Mouse (Mus musculus) A20 (cell line): ENCODE data around the gene Ccser1.
"Not testable (repeated sequence)": the region's sequence is repeated elsewhere in the genome, so short reads cannot be mapped to it uniquely, and the experiment has no call there.

Source experiments
- DNase-seq: peaks from one replicate; pipeline ENCODE4 v3.0.0-alpha.2; 2011; ENCODE audit warnings: low read depth, low spot score

Gene Ccser1

GRCm38 (mm10) chr6:61223563-61223962, 43.4 kb downstream of the Ccser1 start:
- DNase-seq = no peak

- DNase-seq = no peak
Measured at GRCm38 (mm10) chr6:61225302-61225701, 45.2 kb downstream of the Ccser1 start.

GRCm38 (mm10) chr6:61230058-61230718, 50.1 kb downstream of the Ccser1 start:
- peak; percentile 5 for DNase-seq

- no peak for DNase-seq
Measured at GRCm38 (mm10) chr6:61233060-61233459, 52.9 kb downstream of the Ccser1 start.

GRCm38 (mm10) chr6:61233548-61234187, 53.5 kb downstream of the Ccser1 start:
- DNase-seq = no peak

- no peak for DNase-seq
Measured at GRCm38 (mm10) chr6:61240618-61241017, 60.5 kb downstream of the Ccser1 start.

- no peak for DNase-seq
Measured at GRCm38 (mm10) chr6:61242556-61242955, 62.4 kb downstream of the Ccser1 start.

GRCm38 (mm10) chr6:61246523-61246922, 66.4 kb downstream of the Ccser1 start:
- no peak for DNase-seq

GRCm38 (mm10) chr6:61247842-61248472, 67.8 kb downstream of the Ccser1 start:
- DNase-seq = no peak

- DNase-seq = no peak
Measured at GRCm38 (mm10) chr6:61248700-61249099, 68.6 kb downstream of the Ccser1 start.

- DNase-seq = no peak
Measured at GRCm38 (mm10) chr6:61251232-61251631, 71.1 kb downstream of the Ccser1 start.

GRCm38 (mm10) chr6:61252912-61253311, 72.8 kb downstream of the Ccser1 start:
- DNase-seq = no peak

GRCm38 (mm10) chr6:61255874-61256273, 75.8 kb downstream of the Ccser1 start:
- not testable (repeated sequence) for DNase-seq

- DNase-seq = no peak
Measured at GRCm38 (mm10) chr6:61258847-61259634, 78.9 kb downstream of the Ccser1 start.

GRCm38 (mm10) chr6:61261381-61261780, 81.3 kb downstream of the Ccser1 start:
- DNase-seq = no peak

- DNase-seq = no peak
Measured at GRCm38 (mm10) chr6:61262448-61262847, 82.3 kb downstream of the Ccser1 start.

GRCm38 (mm10) chr6:61263291-61263690, 83.2 kb downstream of the Ccser1 start:
- no peak for DNase-seq

GRCm38 (mm10) chr6:61271033-61271432, 90.9 kb downstream of the Ccser1 start:
- DNase-seq = no peak

- no peak for DNase-seq
Measured at GRCm38 (mm10) chr6:61273430-61273829, 93.3 kb downstream of the Ccser1 start.

GRCm38 (mm10) chr6:61279506-61279905, 99.4 kb downstream of the Ccser1 start:
- no peak for DNase-seq

- DNase-seq = peak; percentile 25
Measured at GRCm38 (mm10) chr6:61292927-61293326, 112.8 kb downstream of the Ccser1 start.

GRCm38 (mm10) chr6:61295535-61295934, 115.4 kb downstream of the Ccser1 start:
- no peak for DNase-seq
